Mouse (Mus musculus): ENCODE measurements around the gene Usp8. TPM values are rescaled to one million over a fixed set of nuclear protein-coding genes. Genes with fewer than 3 reads are reported as not detected.

Usp8 gene
- polyA plus RNA-seq, 1 experiment from 2014 or later, result 40.3 TPM

DNA sequence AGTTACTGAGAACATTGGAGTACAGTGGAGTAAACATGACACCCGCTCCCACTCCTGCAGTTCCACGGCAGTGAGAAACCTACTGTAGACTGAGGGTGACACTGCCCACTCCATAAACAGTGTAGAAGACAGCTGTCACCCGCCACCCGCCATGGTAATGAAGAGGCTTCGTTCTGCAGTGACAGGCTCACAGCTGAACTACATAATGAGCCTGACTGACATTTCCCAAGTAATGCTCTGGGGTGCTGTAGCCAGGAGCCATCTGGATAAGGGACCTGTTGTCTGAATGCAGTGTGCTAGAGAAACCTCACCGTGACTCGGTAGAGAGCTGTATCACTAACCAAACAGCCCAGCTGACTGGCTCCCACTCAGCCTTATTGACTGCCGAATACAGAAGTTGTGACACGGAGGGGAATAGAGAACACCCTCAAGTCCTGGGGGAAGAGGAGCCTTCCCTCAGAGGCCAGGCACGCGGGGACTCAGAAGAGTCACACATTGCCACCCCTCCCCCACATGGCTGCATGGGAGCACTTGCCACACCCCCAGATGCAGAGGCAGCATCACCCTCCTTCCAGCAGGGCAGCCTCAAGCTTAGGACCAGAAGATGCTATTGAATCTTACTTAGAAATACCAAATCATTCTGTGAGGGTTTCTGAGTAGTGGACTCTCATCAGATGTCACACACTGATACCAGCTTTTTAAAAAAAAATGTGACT lies 58.9 kb downstream of the Usp8 start:
- Histone ChIP-seq H3K27ac (no peak overlapping the region), H3K4me3 (no peak overlapping the region), H3K27me3 (ENCODE audit: poor library complexity, severe bottlenecking) (no peaks in the 10 kb centered on the region), H3K4me1 (peaks cover 9% of the 10 kb centered on the region), H3K36me3 (replicated peaks) (peaks cover 36% of the 10 kb centered on the region), H3K9me3 (no peaks in the 10 kb centered on the region)
- DNase-seq (ENCODE audit: extremely low spot score, low spot score), result no peak
- 59% methylated on average over 11 of the region's 11 CpGs for WGBS

DNA sequence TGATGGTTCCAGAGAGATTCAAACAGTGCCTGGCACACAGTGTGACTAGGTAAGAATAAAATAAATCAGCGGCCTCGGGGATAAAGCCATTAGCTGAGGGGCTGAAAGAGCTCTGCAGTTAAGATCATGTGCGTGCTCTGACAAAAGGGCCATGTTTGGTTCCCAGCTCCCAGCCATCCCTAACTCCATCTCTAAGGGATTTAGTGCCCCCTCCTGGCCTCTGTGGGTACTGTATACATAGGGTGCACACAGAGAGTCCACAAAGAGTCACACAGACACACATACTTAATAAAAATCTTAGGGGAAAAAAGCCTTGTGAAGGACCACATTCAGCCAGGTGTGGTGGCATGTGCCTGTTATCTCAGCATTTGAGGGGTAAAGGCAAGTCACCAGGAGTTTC lies 60.5 kb downstream of the Usp8 start:
- no peak for DNase-seq (ENCODE audit: extremely low spot score, low spot score)
- no peaks in the 10 kb centered on the region for H3K9me3 ChIP-seq
- H3K4me1 ChIP-seq, result peaks cover 9% of the 10 kb centered on the region
- H3K27ac ChIP-seq, result no peak overlapping the region
- no peaks in the 10 kb centered on the region for H3K27me3 ChIP-seq (ENCODE audit: poor library complexity, severe bottlenecking)
- WGBS, result 97% methylated on average over 3 of the region's 3 CpGs
- H3K4me3 ChIP-seq, result no peak overlapping the region
- H3K36me3 ChIP-seq (replicated peaks), result peaks cover 20% of the 10 kb centered on the region

DNA sequence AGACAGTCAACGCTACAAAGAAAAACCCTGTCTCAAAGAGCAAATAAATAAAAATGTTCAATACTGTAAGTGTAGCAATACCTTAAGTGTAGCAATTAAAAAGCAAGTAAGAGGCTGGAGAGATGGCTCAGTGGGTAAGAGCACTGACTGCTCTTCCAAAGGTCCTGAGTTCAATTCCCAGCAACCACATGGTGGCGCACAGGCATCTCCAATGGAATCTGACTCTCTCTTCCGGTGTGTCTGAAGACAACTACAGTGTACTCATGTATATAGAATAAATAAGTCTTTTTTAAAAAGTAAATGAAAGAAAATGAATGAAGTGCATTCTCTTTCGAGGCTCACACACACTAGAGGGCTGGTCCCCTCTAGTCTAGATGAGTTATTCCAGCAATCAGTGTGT lies 61.1 kb downstream of the Usp8 start:
- no peaks in the 10 kb centered on the region for H3K27me3 ChIP-seq (ENCODE audit: poor library complexity, severe bottlenecking)
- peaks cover 9% of the 10 kb centered on the region for H3K4me1 ChIP-seq
- H3K4me3 ChIP-seq, result no peak overlapping the region
- H3K36me3 ChIP-seq (replicated peaks), result peaks cover 14% of the 10 kb centered on the region
- H3K9me3 ChIP-seq, result no peaks in the 10 kb centered on the region
- 81% methylated on average over 4 of the region's 4 CpGs for WGBS
- H3K27ac ChIP-seq, result no peak overlapping the region
- no peak for DNase-seq (ENCODE audit: extremely low spot score, low spot score)

DNA sequence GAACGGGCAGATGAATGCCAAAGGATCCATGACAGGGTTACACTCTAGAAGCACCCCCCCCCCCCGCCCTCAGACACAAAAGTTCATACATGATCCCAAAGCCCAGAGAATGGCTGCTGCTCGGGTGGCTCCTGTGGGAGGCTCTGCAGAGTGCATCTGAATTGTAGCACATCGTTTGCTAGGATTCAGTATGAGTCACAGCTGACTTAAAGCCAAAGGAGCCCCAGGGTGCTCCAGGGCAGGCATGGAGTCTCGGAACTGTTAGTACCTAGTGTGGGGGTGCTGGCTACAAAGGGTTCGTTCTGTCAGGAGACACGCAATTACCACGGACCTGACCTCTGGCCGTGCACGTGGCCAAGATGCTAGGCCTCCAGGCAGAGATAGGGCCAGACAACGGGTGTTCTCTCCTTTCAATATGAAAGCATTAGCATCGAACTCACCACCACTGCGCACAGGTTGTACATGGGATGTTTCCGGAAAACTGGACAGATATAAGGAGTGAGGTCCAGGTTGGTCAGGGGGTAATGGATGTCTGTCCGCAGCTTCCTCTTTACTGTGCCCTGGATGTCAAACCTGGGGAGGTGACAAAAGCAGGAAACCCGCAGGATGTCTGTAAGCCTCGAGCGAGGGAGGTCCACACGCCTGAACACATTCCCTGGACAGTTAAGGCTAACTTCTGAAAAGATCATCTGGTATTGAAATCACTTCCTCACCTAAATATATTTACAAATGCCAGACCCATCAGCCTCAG lies 62.5 kb downstream of the Usp8 start:
- 77% methylated on average over 19 of the region's 19 CpGs for WGBS
- peaks cover 9% of the 10 kb centered on the region for H3K4me1 ChIP-seq
- H3K36me3 ChIP-seq (replicated peaks), result peaks cover 2% of the 10 kb centered on the region
- no peaks in the 10 kb centered on the region for H3K9me3 ChIP-seq
- no peak overlapping the region for H3K27ac ChIP-seq
- DNase-seq (ENCODE audit: extremely low spot score, low spot score), result no peak
- H3K4me3 ChIP-seq, result no peak overlapping the region
- H3K27me3 ChIP-seq (ENCODE audit: poor library complexity, severe bottlenecking), result no peaks in the 10 kb centered on the region

DNA sequence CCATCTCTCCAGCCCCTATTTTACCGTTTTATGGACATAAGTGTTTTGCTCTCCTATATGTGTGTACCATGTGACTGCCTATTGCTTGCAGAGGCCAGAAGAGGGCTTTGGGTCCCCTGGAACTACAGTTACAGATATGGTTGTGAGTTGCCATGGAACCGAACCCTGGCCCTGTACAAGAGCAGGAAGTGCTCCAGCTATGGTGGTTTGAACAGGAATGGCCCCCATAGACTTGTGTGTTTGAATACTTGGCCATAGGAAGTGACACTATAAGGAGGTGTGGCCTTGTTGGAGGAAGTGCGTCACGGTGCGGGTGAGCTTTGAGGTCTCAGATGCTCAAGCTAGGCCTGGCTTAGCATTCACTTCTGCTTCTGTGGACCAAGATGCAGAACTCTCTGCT lies 65.1 kb downstream of the Usp8 start:
- no peak overlapping the region for H3K27ac ChIP-seq
- WGBS, result 96% methylated on average over 5 of the region's 5 CpGs
- H3K4me3 ChIP-seq, result no peak overlapping the region
- H3K4me1 ChIP-seq, result no peaks in the 10 kb centered on the region
- no peaks in the 10 kb centered on the region for H3K36me3 ChIP-seq (replicated peaks)
- no peaks in the 10 kb centered on the region for H3K27me3 ChIP-seq (ENCODE audit: poor library complexity, severe bottlenecking)
- H3K9me3 ChIP-seq, result no peaks in the 10 kb centered on the region
- DNase-seq (ENCODE audit: extremely low spot score, low spot score), result no peak

DNA sequence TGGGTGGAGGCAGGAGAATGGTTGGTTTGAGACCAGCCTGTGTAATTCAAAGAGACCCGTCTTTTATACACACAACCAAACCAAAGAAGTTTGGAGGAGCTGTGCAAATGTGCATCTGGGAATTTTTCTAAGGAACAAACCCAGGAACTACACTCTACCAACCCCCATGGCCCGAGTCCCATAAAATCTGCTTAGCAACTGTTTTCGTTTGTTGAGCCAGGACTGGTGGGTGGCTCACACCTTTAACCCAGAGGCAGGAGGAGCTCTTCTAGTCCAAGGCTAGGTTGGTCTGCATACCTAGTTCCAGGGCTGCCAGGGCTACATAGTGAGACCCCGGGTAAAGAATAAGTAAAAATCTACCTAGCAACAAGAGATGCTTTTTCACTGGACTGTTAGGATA lies 68.8 kb downstream of the Usp8 start:
- Histone ChIP-seq H3K4me3 (no peak overlapping the region), H3K27ac (no peak overlapping the region), H3K27me3 (ENCODE audit: poor library complexity, severe bottlenecking) (no peaks in the 10 kb centered on the region), H3K4me1 (no peaks in the 10 kb centered on the region), H3K9me3 (no peaks in the 10 kb centered on the region), H3K36me3 (replicated peaks) (no peaks in the 10 kb centered on the region)
- WGBS, result 85% methylated on average over 4 of the region's 4 CpGs
- DNase-seq (ENCODE audit: extremely low spot score, low spot score), result no peak

DNA sequence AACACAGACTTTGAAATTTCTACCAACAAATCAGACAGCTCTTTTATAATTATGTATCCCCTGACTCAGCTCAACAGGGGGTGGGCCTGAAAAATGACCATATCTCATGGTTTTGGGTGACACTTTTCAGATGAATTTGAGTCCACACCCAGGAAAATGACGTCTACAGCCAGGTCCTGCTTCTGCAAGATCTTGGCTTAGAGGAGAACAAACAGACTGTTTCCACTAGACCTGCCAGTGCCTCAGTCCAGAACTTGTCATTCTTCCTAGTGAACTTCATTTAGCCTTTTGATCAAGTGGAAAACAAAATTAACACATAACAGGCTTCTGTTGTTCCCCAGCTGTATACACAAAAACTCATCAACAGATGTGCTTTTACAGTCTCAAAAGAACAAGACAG lies 69.3 kb downstream of the Usp8 start:
- no peak overlapping the region for H3K4me3 ChIP-seq
- WGBS, result 73% methylated on average over 1 of the region's 1 CpGs
- no peaks in the 10 kb centered on the region for H3K9me3 ChIP-seq
- H3K27me3 ChIP-seq (ENCODE audit: poor library complexity, severe bottlenecking), result no peaks in the 10 kb centered on the region
- no peaks in the 10 kb centered on the region for H3K36me3 ChIP-seq (replicated peaks)
- DNase-seq (ENCODE audit: extremely low spot score, low spot score), result no peak
- no peak overlapping the region for H3K27ac ChIP-seq
- no peaks in the 10 kb centered on the region for H3K4me1 ChIP-seq

DNA sequence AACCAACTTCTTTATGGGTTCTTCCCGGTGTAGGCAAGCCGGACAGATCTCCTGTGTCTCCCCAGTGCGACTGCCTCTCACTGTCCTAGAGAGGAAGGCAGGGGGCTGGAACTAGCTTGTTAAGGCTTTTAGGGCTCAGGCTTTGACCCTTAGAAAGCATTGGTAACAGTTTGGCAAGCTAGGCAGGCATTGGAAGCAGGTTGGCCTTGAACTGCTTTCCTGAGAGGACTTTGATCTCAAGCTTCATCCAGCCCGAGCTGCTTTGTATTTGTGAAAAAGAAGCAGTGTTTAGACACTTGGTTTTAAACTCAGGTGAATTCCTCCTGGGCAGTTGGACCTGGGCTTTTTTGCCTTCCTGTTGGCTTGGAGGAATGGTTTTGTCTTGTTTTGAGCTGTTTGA lies 71.7 kb downstream of the Usp8 start:
- Histone ChIP-seq H3K27ac (no peak overlapping the region), H3K4me3 (no peak overlapping the region), H3K36me3 (replicated peaks) (no peaks in the 10 kb centered on the region), H3K27me3 (ENCODE audit: poor library complexity, severe bottlenecking) (no peaks in the 10 kb centered on the region), H3K9me3 (no peaks in the 10 kb centered on the region), H3K4me1 (no peaks in the 10 kb centered on the region)
- DNase-seq (ENCODE audit: extremely low spot score, low spot score), result no peak
- WGBS, result 85% methylated on average over 4 of the region's 4 CpGs

DNA sequence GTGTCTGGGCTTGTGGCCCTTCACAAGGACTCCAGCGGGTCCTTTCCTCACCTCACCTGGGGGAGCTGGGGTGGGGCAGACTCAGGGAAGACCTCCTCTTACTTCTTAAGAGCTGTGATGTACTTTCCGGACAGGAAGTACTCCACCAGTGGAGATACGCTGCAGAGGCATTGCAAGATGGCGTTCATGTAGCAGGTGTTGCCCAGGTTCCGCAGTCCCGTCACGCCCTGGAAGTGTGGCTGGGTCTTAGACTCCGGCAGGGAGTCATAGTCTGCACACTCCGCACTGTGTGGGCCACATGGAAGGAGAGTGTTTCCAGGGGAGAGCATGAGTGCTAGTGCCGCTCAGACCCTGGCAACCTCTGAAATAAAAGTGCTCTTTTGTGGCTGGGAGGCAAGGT lies 73.2 kb downstream of the Usp8 start:
- H3K4me3 ChIP-seq, result no peak overlapping the region
- H3K9me3 ChIP-seq, result no peaks in the 10 kb centered on the region
- H3K4me1 ChIP-seq, result no peaks in the 10 kb centered on the region
- H3K36me3 ChIP-seq (replicated peaks), result no peaks in the 10 kb centered on the region
- WGBS, result 89% methylated on average over 10 of the region's 10 CpGs
- no peaks in the 10 kb centered on the region for H3K27me3 ChIP-seq (ENCODE audit: poor library complexity, severe bottlenecking)
- DNase-seq (ENCODE audit: extremely low spot score, low spot score), result no peak
- no peak overlapping the region for H3K27ac ChIP-seq

DNA sequence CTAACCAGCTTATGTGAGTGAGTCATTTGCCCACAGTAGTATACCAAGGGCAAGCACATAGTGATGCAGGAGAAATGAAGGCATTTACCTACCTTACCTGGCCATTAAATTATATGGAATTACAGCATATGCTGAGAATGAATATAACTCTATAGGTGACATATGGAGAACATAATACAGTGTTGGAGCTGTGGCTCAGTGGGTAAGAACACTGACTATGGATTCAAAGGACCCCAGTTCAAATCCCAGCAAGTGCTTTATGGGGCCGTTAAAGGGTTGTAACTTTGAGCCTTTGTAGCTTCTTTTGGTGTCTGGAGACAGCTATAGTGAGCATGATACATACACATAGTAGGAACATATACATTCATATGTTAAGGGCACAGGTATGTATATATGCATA lies 74.3 kb downstream of the Usp8 start:
- Histone ChIP-seq H3K27ac (no peak overlapping the region), H3K36me3 (replicated peaks) (no peaks in the 10 kb centered on the region), H3K4me1 (no peaks in the 10 kb centered on the region), H3K9me3 (no peaks in the 10 kb centered on the region), H3K27me3 (ENCODE audit: poor library complexity, severe bottlenecking) (no peaks in the 10 kb centered on the region), H3K4me3 (no peak overlapping the region)
- no peak for DNase-seq (ENCODE audit: extremely low spot score, low spot score)
- 93% methylated on average over 1 of the region's 1 CpGs for WGBS

DNA sequence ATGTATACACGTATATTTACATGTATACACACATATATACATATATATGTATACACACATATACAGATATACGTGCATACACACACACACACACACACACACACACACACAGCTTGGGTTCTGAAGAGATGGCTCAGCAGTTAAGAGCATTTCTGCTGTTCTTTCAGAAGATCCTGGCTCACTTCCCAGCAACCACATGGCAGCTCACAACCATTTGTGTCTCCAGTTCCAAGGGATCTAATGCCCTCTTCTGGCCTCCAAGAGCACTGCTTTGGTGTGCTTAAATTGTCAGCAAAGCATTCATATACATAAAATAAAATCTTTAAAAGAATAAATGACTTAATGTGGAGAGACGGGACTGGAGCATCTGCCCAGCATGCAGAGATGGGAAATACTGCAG lies 75.3 kb downstream of the Usp8 start:
- no peak overlapping the region for H3K4me3 ChIP-seq
- H3K27me3 ChIP-seq (ENCODE audit: poor library complexity, severe bottlenecking), result no peaks in the 10 kb centered on the region
- no peaks in the 10 kb centered on the region for H3K4me1 ChIP-seq
- H3K27ac ChIP-seq, result no peak overlapping the region
- DNase-seq (ENCODE audit: extremely low spot score, low spot score), result no peak
- no peaks in the 10 kb centered on the region for H3K9me3 ChIP-seq
- WGBS, result 75% methylated on average over 3 of the region's 3 CpGs
- no peaks in the 10 kb centered on the region for H3K36me3 ChIP-seq (replicated peaks)

DNA sequence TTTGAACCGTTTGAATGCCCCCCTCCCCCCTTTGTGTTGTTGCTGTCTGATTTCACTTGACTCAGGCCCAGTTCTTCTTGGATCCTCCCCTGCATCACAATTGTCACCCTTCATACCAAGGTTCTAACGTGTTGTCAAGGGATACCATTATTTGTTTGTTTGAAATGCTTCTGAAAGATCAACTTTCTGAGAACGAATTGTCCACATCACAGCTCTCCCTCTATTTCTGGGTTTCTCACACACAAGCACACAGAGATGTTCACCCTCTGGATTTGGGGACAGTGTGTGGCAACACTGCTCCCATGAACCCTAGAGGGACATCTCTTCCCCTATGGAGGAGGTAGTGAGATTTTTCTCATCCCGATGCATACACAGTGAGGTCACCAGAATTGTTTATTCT lies 76.2 kb downstream of the Usp8 start, which contains the start of gene Usp50:
TSS of gene Usp50 (minus strand) at position 101 of the 400 bp plus-strand sequence.
- Histone ChIP-seq H3K27me3 (ENCODE audit: poor library complexity, severe bottlenecking) (no peaks in the 10 kb centered on the region), H3K4me3 (no peak within 1 kb of the TSS), H3K36me3 (replicated peaks) (no peaks in the 10 kb centered on the region), H3K4me1 (peaks cover 6% of the 10 kb centered on the region), H3K9me3 (no peaks in the 10 kb centered on the region), H3K27ac (no peak within 1 kb of the TSS)
- 77% methylated on average over 4 of the region's 4 CpGs for WGBS
- DNase-seq (ENCODE audit: extremely low spot score, low spot score), result no peak

DNA sequence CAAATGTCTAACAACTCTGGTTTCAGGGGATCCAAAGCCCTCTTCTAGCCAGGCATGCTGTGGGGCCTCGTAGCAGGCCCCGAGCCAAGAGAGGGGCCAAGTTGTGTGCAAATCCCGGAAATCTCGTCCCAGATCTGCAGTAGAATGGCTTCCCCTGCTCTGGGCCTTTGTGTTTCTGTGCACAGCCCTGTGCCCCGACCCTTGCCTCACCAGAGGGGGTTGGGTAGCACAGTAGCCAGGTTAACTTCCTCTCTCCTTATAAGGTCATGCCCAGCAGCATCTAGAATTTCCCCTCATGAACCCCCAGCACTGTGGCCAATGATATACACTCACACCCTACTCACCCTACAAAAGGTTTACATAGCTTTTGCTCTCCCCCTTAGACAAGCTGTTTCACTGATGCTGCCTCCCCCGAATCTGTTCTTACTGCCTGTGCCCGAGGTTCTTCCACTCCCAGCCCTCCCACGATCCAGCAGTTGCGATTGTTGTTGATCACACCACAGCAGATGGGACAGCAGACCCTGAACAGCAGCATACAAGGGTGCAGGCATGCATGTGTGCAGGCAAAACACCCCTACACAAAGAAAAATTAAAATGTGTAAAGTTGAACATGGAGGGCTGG lies 80.7 kb downstream of the Usp8 start:
- H3K36me3 ChIP-seq (replicated peaks), result peaks cover 38% of the 10 kb centered on the region
- H3K27ac ChIP-seq, result peak overlapping the region; percentile 56; the same call in 1 of the 2 replicates
- peaks cover 6% of the 10 kb centered on the region for H3K4me1 ChIP-seq
- H3K4me3 ChIP-seq, result no peak overlapping the region
- no peaks in the 10 kb centered on the region for H3K9me3 ChIP-seq
- 55% methylated on average over 9 of the region's 9 CpGs for whole genome bisulfite sequencing
- no peaks in the 10 kb centered on the region for H3K27me3 ChIP-seq (ENCODE audit: poor library complexity, severe bottlenecking)
- DNase-seq (ENCODE audit: extremely low spot score, low spot score), result no peak
